Mouse (Mus musculus): ENCODE results near the gene Dcps.
"Not testable (repeated sequence)": the region's sequence is repeated elsewhere in the genome, so short reads cannot be mapped to it uniquely, and the experiment has no call there.

Dcps gene

DNA sequence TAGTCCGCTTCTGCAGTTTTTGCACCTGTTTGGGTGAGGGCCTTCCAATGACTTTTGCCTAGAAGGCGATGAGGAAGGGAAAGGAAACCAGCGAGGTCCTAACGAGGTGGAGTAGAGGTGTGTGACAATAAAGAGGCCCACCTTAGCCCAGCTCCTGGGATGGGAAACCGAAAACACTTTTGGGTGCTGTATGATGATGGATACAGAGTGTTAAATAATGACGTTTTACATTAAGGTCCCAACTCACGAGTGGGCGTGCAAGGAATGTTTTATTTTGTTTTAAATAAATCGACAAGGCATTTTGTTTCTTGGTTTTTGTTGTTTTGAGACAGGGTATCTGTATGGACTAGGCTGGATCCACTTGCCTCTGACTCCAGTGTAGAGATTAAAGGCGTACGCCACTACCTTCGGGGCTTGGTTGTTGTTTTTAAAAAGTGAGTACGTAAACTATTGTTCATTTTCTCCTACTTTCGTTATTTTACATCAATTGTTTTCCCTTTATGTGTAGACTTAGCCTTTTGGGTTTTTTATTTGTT lies 331 bp upstream of the Dcps start:
- DNase-seq (ENCODE audit: low read depth): no peak

DNA sequence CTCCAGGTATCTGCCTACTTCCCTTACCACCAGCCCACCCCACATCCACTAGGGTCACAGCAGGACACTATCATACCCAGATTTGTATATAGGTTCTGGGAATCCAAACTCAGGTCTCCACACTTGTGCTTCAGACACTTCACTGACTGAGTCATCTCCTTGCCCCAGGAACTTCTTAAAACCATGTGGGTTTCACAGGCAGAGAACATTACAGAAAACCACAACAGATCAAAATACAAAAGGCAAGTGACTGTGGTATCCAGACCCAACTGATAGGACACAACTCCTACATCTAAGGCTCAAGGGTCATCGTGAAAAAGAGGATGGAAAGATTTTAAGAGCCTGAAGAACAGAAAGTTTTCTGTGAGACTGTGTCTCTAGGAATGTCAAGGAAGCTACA lies 2.5 kb downstream of the Dcps start:
- no peak for DNase-seq (ENCODE audit: low read depth)

DNA sequence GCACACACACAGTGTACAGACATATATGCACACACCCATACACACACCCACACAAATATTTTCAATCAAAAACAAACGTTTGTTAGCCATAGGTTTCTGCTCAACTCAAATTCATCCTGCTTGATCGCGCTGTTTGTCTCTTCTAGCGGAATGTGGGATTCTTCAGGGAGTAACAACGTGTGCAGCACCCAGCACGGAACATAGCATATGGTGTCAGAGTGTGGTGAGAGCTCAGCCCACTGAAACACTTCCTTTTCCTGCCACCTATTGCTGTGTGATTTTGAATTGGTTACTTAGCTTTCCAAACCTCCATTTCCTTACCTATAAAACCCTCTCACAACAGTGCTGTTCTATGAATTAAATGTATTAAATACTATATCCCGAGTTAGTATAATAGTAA lies 5.8 kb downstream of the Dcps start:
- no peak for DNase-seq (ENCODE audit: low read depth)

DNA sequence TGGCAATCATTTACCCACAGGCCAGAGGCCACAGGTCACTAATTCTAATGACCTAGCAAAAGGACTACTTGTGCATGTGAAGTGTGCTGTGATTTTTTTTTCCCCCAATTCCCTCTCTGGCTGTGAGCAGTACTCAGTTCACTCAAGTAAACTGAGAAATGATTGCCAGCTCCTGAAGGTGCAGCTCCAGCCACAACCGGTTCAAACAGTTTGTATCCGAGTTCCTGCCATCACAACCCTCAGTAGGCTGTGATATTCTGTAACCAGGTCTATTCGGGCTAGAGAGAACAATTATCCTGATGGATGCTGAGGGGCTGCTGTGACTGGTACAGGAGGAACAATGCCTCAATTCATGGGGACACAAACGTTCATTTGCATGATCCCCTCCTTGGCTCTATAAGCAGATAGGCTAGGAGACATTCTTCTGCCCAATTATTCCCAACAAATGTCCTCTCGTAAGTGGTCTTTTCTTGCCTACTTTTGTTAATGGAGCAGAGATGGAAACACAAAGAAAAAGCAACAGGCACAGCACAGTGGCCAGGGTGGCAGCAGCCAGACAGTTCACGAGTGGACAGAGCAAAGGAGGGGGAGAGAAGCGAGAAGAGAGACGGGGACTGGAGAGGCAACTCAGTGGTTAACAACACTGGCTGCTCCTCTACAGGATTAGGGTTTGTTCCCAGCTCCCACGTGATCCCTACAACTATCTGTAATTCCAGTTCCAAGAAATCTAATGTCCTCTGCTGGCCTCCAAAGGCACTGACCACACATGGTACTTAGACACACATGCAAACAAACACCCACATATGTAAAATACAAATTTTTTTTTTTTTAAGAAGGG lies 8.8 kb downstream of the Dcps start:
- DNase-seq (ENCODE audit: low read depth): no peak

DNA sequence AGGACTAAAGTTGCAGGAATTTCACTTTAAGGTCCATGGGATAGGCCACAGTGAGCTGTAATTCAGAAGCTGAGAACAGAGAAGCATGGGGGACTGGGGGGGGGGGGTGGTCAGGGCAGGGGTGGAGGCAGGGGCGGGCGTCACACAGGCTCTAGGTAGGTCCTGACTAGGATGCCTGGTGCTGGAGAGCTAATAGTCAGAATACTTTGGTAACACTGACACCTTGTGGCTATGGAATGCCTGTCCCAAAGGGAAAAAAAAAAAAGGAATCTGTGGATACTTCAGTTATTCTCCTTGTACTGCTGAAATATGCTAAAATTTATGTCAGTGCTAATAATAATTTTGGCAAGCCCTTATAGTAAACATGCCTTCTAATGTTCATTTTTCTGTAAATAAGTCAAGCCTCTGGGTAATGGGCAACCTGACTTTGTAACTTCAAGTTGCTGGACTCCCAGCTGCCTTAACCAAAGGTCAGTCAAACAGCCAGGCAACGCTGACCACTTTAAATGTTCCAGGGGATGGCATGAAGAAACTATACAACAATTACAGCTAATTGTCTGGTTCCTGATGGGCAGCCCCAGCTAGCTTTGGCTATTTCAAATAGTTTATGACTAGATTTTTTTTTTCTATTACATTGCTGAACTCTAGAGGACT lies 9.6 kb downstream of the Dcps start:
- DNase-seq (ENCODE audit: low read depth): no peak

DNA sequence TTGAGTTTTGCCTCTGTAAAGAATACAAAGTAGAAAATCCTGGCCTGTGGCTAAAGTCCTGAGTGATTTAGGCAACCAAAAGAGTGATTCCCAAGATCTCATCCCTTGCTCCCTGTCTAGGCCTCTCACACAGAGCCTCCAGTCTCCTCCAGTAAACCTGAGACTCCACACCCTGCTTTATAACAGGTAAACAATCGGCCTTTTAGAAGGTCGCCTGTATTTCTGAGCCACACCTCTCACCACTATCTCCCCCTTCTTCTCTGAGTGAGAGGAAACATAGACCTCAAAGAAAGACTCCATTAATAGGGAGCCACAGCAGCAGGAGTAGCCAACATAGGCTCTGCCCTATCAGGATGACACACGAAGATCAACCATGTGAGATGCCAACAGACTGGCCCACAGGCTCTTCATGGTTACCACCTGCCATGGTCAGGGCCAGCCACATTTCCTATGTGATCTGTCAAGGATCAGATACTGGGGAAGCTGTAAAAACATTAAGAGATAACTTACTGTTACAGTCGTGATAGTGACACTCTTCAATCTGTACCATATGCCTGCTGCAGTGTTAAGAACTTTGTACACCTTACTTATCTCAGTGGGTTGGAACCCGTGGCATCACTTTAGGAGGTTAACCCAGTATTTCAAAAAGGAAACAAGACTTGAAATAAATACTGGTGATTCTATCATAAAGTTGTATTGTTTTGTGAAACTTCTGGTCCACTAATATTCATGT lies 11.6 kb downstream of the Dcps start:
- no peak for DNase-seq (ENCODE audit: low read depth)

DNA sequence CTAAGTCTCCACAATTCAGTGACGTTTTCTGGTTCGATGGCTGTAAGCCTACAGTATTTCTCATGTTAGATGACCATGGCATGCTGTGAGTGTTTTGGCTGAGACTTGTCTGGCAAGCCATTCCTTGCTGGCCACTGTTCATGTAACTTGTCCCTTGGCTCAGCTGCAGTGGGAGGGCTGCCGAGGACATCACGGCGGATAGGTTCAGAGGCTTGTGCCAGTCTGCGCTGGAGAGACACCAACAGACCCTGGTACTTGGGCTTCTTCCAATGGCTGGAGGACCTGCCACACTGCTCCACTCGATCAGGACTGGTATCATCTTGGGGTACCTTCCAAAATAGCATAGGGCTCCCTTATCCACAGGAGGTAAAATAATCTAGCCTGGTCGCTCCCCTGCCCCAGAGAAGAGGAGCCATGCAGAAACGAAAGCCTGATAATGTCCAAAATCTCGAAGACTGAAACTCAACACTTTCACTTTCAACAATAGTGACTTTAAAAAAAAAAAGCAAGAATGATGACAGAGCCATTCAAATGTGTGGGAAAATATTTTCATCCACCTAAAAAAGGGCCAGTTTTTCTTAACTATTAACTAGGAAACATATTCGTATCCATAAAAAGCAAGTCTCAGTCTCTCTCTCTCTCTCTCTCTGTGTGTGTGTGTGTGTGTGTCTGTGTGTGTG lies 12.7 kb downstream of the Dcps start:
- no peak for DNase-seq (ENCODE audit: low read depth)

DNA sequence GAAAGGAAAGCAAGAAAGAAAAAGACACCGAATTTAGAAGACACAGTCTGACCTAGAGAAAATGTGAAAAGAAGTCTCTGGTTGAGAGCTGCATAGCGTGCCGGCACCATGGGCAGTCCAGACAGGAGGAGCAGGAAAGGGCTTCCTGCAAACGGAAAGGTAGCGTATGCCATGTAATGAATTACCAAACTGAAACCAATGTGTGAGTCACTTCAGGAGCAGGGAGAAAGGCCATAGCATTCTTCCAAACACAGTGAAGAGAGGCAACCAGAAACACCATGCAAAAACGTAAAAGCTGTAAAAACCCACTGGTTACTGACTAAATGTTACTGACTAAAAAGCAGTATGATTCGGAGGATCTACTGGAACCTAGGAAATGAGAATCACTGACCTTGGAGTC lies 14.1 kb downstream of the Dcps start:
- DNase-seq (ENCODE audit: low read depth): no peak

DNA sequence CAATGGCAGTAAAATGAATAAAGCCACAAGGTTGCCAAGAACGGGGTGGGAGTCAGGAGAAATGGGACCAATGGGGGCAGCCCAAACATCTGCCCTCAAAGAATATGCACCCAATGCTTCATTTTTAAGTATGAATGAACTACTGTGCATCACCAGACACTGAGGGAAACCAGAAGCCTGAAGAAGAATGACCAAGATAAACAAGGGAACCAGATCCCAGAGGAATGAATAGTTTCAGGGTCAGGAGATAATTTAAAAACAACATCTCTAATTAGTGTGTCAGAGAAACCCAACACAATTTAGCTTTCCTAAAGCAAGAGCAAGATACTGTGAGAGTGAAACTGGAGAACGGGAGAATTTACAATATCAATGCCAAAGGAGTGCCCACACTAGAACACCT lies 15.2 kb downstream of the Dcps start:
- no peak for DNase-seq (ENCODE audit: low read depth)

DNA sequence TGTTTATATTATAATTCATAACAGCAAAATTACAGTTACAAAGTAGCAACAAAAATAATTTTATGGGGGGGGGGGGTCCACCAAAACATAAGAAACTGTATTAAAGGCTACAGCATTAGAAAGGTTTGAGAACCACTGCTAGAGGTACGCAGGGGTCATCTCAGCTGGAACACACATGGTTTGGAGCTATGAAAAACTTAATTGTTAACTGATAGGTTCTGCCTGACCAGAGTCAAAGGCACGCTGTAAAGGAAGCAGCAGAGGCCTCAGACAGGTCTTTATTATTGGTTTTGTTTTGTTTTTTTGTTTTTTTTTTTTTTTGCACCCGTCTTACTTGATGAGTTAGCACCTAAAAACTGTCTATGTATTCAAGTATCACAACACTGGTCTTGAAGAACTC lies 17.4 kb downstream of the Dcps start:
- no peak for DNase-seq (ENCODE audit: low read depth)

DNA sequence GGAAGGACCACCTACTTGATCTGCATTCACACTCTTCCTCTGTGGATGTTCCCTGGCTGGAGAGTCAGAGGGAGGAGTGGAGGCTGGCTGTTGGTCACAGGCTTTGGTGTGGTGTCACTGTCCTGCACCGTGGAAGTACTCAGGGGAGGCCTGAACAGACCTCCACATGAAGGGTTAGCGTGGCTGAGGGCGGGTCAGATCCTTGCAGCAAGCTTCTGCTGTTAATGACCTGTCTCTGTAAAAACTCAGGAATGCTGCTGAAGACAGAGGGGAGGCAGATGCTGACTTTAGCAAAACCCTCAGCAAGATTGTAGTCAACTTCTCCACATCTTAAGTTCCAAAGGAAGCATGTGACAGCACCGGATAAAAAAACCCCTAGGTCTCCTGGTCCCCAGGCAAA lies 19.0 kb downstream of the Dcps start:
- no peak for DNase-seq (ENCODE audit: low read depth)

DNA sequence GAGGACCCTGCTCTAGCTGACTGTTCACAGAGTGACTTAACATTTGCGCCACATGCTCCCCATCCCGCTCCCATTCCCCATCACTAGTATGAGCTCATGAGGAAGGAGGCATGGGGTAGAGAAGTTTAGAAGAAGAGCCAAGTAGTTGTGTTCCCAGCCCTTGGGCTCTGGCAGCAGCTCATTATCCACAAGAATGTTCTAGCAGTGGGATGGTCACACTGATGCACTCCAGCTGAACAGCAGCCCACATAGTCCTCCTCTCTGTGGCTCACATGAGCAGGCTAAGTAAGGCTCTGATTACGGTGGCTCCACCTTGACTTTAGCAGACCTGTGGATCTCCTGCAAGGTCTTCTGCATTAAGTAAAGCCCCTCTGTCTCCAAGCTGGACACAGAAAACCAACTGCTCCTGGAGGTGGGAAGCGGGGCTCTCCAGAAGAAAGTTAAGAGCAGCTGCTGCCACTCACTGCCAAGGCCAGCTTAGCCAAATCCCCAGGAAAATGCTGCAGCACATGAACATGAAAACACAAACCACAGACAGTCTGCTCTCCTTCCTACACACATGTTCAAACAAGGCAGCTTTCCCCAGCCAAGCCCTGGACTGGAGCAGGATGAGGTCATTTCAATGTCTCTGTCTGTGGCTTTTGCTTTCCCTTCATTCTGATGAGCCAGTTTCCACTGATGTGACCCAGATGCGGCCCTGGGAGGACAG lies 19.7 kb downstream of the Dcps start:
- DNase-seq (ENCODE audit: low read depth): peak; percentile 87

DNA sequence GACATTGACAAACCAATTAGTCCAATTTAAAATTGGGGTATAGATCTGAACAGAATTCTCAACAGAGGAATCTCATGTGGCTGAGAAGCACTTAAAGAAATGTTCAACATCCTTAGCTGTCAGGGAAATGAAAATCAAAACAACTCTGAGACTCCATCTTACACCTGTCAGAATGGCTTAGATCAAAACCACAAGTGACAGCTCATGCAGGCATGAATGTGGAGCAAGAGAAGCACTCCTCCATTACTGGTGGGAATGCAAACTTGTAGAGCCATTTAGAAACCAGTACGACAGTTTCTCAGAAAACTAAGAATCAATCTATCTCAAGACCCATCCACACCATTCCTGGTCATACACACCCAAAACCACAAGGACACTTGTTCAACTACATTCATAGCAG lies 22.9 kb downstream of the Dcps start:
- peak; percentile 46 for DNase-seq (ENCODE audit: low read depth)

DNA sequence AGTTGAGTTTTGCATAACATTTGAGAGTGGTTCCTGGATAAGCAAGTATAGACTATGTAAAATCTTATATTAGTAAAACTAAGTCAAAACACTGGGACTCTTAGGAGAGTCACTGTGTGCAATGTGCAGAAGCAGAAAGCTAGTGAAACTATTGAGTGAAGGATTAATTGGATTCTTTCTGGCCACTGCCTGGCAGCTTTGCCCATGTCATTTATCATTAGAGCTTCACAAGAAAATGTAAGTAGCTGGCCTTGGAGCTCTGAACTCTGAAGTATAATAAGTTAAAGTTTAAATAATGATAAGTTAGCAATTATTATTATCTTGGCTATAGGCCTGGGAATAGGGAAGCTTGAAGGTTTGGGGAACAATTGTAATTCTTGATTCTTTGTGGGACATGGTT lies 27.0 kb downstream of the Dcps start:
- DNase-seq (ENCODE audit: low read depth): not testable (repeated sequence)

DNA sequence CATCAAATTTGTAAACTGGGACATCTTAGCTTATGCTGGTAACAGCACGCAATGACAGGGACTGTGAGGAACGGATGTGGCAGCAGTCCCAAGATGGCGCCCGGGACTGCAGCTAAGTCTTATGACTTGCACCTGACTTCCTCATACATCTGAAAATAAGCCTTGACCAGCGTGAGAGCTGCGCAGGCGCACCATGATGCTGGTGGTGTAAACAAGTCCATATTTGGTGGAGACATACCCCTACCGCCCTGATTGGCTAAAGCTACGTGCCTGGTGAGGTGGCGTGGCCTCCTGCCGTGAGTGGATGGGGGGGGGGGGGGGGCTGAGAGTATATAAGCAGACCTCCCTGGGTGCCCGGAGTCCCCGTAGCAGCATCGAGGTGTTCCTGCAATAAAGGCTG lies 28.6 kb downstream of the Dcps start:
- DNase-seq (ENCODE audit: low read depth): not testable (repeated sequence)

DNA sequence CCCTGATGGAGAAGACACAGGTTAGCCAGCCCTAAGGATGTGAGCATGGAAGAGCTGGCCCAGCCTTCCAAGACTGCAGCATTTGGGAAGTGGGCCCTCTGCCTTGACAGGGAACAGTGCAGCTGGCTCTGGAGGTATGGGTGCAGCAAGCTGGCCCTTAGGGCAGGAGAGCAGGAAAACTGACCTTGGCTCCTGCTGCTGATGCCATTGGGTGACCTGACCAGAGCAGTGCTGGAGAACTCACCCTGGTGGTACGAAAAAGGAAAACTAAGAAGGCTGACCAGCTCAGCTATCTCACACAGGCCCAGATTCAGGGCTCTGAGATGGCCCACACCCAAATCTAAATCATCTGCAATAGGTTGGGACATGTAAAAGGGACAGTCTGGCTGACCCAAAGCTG lies 30.0 kb downstream of the Dcps start:
- DNase-seq (ENCODE audit: low read depth): no peak

DNA sequence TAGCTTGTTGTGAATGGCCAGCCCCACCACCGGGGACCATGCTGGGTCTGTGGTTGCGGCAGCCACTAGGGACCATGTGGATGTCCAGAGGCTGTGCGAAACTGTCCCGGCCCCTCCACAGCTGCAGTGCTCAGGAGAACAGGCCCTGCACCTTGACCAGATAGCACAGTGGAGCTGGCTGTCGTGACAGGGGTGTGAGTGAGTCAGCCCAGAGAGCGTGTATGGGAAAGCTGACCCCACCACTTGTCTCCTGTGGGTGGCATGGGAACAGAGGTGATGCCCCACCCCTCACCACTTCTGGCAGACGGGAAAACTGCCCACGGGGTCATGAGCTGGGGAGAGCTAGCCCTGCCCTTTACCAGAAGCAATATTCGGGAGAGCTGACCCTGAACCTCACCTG lies 30.7 kb downstream of the Dcps start:
- DNase-seq (ENCODE audit: low read depth): no peak

DNA sequence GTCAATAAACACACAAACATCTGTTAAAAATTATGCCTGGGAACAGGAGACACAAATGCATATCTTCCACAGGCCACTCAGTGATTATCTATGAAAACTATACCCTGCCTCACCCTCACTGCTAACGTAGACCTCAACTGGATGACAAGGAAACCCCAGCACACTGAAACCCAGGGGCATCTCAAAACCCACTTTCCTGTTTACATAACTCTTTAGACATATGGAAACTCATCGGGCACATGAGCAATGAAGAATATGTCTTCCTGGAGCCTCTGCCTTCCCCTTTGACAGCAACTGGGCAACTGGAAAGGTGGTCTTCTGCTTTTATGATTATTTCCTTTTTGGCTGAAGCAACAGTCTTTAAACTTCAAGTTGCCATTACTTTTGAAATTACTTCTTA lies 33.6 kb downstream of the Dcps start:
- DNase-seq (ENCODE audit: low read depth): no peak

DNA sequence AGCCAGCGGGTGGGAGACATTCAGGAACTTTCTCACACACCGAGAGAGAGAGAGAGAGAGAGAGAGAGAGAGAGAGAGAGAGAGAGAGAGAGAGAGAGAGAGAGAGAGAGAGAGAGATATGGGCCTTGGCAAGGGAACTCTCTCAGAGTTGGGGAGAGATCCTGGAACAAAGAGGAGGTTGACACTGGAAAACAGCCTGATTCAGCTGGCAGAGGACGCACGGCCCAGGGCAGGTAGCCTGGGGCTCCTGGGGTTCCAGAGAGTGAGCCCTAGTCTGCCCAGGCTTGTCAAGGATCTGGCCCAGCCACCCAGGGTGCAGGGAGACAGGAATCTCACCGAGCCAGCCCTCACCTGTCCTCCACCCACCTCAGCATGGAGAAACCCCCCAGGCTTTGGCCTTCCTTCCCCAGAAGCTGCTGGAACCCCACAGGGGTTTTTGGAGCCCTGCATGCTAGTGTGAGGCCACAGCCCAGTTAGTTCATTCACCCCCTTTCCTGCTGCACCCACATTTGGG lies 36.6 kb downstream of the Dcps start:
- no peak for DNase-seq (ENCODE audit: low read depth)

DNA sequence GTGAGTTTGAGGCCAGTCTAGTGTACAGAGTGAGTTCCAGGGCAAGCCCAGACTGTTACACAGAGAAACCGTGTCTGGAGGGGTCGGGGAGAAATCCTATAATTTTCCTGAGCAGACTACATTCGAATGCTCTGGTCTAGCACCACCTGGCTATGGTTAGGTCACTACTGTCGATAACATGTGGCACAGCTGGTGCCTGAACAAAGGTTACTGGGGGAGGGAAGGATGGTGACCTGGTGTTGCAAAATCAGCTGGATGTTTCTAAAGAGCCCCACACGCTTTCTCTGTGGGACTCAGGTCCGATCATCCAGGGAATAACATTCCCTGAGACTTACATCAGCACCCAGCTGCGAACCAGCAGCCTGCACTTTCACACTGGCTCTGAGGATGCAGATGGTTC lies 37.8 kb downstream of the Dcps start:
- no peak for DNase-seq (ENCODE audit: low read depth)

DNA sequence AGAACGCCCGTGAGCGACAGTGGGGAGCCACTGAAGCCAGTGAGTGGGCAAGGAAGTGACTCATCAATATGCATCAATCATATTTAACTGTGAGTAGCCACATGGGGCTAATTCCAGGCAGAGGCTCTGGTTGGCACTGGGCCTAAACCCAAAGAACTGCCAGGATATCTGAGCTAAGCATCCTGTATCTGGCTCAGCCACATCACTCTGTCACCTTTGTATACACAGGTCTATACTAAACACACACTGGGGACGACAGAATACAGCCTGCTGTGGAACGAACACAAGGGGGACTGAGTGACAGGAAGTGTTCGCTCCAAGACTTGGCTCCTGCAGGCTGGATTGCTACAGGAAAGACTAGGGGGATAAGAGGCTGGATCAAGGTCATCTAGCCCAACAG lies 40.3 kb downstream of the Dcps start:
- DNase-seq (ENCODE audit: low read depth): no peak
